Mouse (Mus musculus) embryonic facial prominence, embryonic 14.5 days (tissue): ENCODE data around the gene Kcnab1. TPM values are rescaled to one million over a fixed set of nuclear protein-coding genes. Genes with fewer than 3 reads are reported as not detected.

ENCODE experiments used
- ATAC-seq: fragments of 200-750 bp; cut with Nextera tagmentation; 2 replicates; pipeline ENCODE4 v1.8.0; 2017; ENCODE audit warnings: low read depth, moderate number of reproducible peaks, moderate TSS enrichment
- DNase-seq: peaks from one replicate; pipeline ENCODE4 v3.0.0-alpha.2; 2015; ENCODE audit warnings: low spot score
- H3K27ac ChIP-seq: fragments of 300-500 bp; sonication (generic); replicated peaks from 2 replicates; pipeline ENCODE4 v1.5.1; 2014; ENCODE audit warnings: low read depth, mild to moderate bottlenecking, low read length, moderate library complexity
- H3K27me3 ChIP-seq: fragments of 300-500 bp; sonication (generic); replicated peaks from 2 replicates; pipeline ENCODE4 v1.6.1; 2014; ENCODE audit warnings: low read length; ENCODE audit not compliant: control insufficient read depth, insufficient read depth
- H3K36me3 ChIP-seq: fragments of 300-500 bp; sonication (generic); 2 replicates; pipeline ENCODE4 v1.6.1; 2014; ENCODE audit warnings: low read length, mixed read lengths; ENCODE audit not compliant: control insufficient read depth, insufficient read depth
- H3K4me1 ChIP-seq: fragments of 300-500 bp; sonication (generic); 2 replicates; pipeline ENCODE4 v1.6.1; 2014; ENCODE audit warnings: antibody characterized with exemption, low read length; ENCODE audit not compliant: control insufficient read depth, insufficient read depth
- H3K4me2 ChIP-seq: fragments of 300-500 bp; sonication (generic); 2 replicates; pipeline ENCODE4 v1.6.1; 2014; ENCODE audit warnings: low read depth, mild to moderate bottlenecking, low read length, moderate library complexity, mixed read lengths
- H3K4me3 ChIP-seq: fragments of 300-500 bp; sonication (generic); 2 replicates; pipeline ENCODE4 v1.5.1; 2014; ENCODE audit warnings: low read depth, mild to moderate bottlenecking, low read length
- H3K9ac ChIP-seq: fragments of 300-500 bp; sonication (generic); 2 replicates; pipeline ENCODE4 v1.6.1; 2014; ENCODE audit warnings: low read depth, mild to moderate bottlenecking, low read length, moderate library complexity, mixed read lengths
- H3K9me3 ChIP-seq: fragments of 300-500 bp; sonication (generic); 2 replicates; pipeline ENCODE4 v1.6.1; 2016; ENCODE audit warnings: low read length; ENCODE audit not compliant: control insufficient read depth
- WGBS: fragments of 180-500 bp; shearing (Covaris S2); extraction: QIAGEN DNeasy Blood & Tissue Kit; methylation state at CpG from one replicate; pipeline ENCODE4 v1.1.7; 2014; 5-methylcytosine and 5-hydroxymethylcytosine counted together
- polyA plus RNA-seq: library from polyadenylated mRNA; unstranded; fragments of >200 nt; fragmentation: Nextera tagmentation; extraction: Ambion mirVana; gene quantifications from 2 replicates; pipeline ENCODE4 v1.2.1, GENCODE M21; 2014

The Kcnab1 gene
- polyA plus RNA-seq, 1 experiment from 2014 or later, result 6.6 TPM

DNA sequence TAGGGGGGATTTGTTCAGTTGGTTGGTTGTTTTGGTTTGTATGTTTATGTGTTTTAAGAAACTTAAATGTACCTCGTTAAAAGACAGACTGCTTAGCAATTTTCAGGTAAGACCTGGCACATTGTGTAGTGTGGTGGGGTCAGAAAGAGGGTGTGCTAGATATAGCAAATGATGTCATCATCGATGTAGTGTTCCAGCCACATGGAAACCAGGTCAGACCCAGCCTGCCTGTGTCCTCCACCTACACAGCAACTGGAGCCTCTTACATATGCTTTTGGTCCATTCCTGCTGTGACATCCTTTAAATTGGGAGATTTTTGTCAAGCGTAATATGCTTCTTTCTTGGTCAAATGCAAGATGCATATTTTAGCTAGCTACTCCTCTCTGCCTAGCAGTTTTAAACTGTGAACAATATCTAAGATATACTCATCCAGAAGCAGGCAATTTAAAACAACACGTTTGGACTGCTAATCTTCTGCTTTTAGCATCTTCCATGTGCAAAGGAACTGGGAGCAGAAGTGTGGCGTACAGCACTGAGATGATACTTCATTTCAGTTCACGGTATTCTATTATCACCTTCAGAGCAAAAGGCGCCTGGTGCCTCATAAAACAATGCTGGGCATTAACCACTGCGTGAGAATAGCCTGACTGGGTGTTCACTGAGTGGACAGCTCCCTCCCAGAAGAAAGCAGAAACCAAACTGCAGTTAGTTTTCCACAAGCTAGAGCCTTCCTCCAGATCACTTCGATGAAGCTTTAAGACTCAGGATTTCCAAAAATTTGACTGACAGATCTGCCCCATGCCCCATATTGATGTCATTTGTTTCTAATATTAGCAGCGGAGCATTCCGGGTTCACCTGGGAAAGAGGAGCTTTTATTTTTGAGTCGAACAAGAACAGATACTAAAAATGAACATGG is 153.6 kb downstream of the Kcnab1 start:
- whole genome bisulfite sequencing, result 74% methylated on average over 12 of the region's 12 CpGs
- H3K4me1 ChIP-seq, result no peaks in the 10 kb centered on the region
- no peaks in the 10 kb centered on the region for H3K27me3 ChIP-seq

DNA sequence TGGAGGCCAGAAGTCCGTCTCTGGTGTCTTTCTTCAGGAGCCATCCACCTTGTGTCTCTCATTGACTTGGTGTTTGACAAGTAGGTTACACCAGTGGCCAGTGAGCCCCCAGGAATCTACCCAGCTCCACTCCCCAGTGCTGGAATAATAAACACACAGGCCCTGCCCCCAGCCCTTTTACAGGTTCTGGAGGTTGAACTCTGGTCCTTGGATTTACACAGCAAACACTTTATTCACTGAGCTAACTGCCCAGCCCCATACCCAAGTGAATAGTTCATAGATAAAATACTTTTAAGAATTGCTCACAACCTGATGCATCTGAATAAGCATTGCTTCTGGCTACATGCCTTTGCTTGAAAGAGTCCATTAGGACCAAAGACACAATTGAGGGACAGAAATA is 164.1 kb downstream of the Kcnab1 start:
- Histone ChIP-seq H3K36me3 (no peaks in the 10 kb centered on the region), H3K9ac (no peak overlapping the region), H3K4me1 (no peaks in the 10 kb centered on the region), H3K9me3 (no peaks in the 10 kb centered on the region), H3K4me2 (no peak overlapping the region), H3K4me3 (no peak overlapping the region), H3K27ac (no peak overlapping the region), H3K27me3 (no peaks in the 10 kb centered on the region)
- ATAC-seq (no peak), DNase-seq (no peak)
- WGBS, result 44% methylated on average over 1 of the region's 1 CpGs

More for the DNA sequence above, 153.6 kb downstream of the Kcnab1 start:
- no peaks in the 10 kb centered on the region for H3K9me3 ChIP-seq
- no peak overlapping the region for H3K4me3 ChIP-seq
- no peaks in the 10 kb centered on the region for H3K36me3 ChIP-seq
- no peak overlapping the region for H3K27ac ChIP-seq
- ATAC-seq (no peak), DNase-seq (no peak)
- H3K9ac ChIP-seq, result no peak overlapping the region
- H3K4me2 ChIP-seq, result no peak overlapping the region

DNA sequence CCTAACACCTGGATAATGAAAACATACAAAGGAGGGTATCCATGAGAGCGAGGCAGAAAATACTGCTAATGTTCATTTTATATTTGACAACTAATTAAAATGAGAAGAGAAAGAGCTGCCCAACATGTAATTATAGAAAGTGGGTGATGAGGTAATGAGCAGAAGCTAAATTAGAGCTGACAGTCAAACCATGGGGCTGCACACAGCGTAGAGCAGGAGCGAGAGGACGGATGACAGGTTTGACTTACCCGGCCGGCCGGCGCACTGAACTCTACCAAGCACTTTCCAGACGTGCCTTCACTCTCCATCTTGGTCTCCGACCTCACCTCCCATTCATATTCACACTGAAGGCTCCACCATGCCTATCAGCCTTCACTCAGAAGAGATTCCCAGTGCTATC is 168.6 kb downstream of the Kcnab1 start:
- H3K36me3 ChIP-seq, result no peaks in the 10 kb centered on the region
- no peak overlapping the region for H3K9ac ChIP-seq
- no peaks in the 10 kb centered on the region for H3K27me3 ChIP-seq
- DNase-seq (no peak), ATAC-seq (no peak)
- H3K4me1 ChIP-seq, result no peaks in the 10 kb centered on the region
- no peak overlapping the region for H3K27ac ChIP-seq
- H3K4me3 ChIP-seq, result no peak overlapping the region
- WGBS, result 88% methylated on average over 10 of the region's 10 CpGs
- no peak overlapping the region for H3K4me2 ChIP-seq
- 0 out of 2 replicates have a peak, but pooled peaks cover 2% of the 10 kb centered on the region for H3K9me3 ChIP-seq

DNA sequence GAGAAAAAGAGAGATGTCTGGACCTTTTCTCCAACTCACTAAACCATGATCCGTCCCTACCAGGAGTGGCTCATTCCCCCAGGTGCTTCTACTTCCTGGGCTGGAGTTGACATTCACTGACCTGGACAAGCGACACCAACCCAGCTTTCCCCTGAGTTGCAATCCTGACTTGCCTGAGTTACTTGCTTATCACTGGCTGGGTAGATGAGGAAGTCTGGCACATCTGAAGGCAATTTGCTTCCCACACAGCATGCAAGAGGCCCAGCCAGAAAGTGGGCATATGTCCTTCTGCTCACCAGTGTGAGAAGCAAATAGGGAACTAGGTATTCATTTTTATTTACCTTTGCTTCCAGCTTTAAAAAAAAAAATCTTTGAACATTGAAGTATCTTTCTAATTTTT is 174.2 kb downstream of the Kcnab1 start:
- Histone ChIP-seq H3K4me1 (no peaks in the 10 kb centered on the region), H3K36me3 (no peaks in the 10 kb centered on the region), H3K9ac (no peak overlapping the region), H3K27me3 (no peaks in the 10 kb centered on the region), H3K4me3 (no peak overlapping the region), H3K27ac (no peak overlapping the region), H3K4me2 (no peak overlapping the region), H3K9me3 (0 out of 2 replicates have a peak, but pooled peaks cover 7% of the 10 kb centered on the region)
- ATAC-seq (no peak), DNase-seq (no peak)
- WGBS, result 63% methylated on average over 2 of the region's 2 CpGs

- H3K9ac ChIP-seq, result no peak overlapping the region
- ATAC-seq (no peak), DNase-seq (no peak)
- no peak overlapping the region for H3K4me3 ChIP-seq
- 0 out of 2 replicates have a peak, but pooled peaks cover 3% of the 10 kb centered on the region for H3K9me3 ChIP-seq
- 75% methylated on average over 2 of the region's 2 CpGs for WGBS
- no peak overlapping the region for H3K27ac ChIP-seq
- H3K27me3 ChIP-seq, result no peaks in the 10 kb centered on the region
- H3K4me2 ChIP-seq, result no peak overlapping the region
- no peaks in the 10 kb centered on the region for H3K36me3 ChIP-seq
- H3K4me1 ChIP-seq, result no peaks in the 10 kb centered on the region
Observed at GRCm38 (mm10) chr3:65288994-65289393, 179.8 kb downstream of the Kcnab1 start.

GRCm38 (mm10) chr3:65296996-65297395 is 187.8 kb downstream of the Kcnab1 start:
- no peaks in the 10 kb centered on the region for H3K4me1 ChIP-seq
- H3K4me3 ChIP-seq, result no peak overlapping the region
- no peak overlapping the region for H3K27ac ChIP-seq
- H3K9me3 ChIP-seq, result no peaks in the 10 kb centered on the region
- no peaks in the 10 kb centered on the region for H3K27me3 ChIP-seq
- ATAC-seq, result no peak
- H3K36me3 ChIP-seq, result no peaks in the 10 kb centered on the region
- H3K9ac ChIP-seq, result no peak overlapping the region
- WGBS, result 52% methylated on average over 4 of the region's 4 CpGs
- no peak overlapping the region for H3K4me2 ChIP-seq
- no peak for DNase-seq

- no peak overlapping the region for H3K9ac ChIP-seq
- H3K9me3 ChIP-seq, result no peaks in the 10 kb centered on the region
- H3K4me2 ChIP-seq, result no peak overlapping the region
- no peak overlapping the region for H3K27ac ChIP-seq
- no peaks in the 10 kb centered on the region for H3K27me3 ChIP-seq
- H3K4me3 ChIP-seq, result no peak overlapping the region
- ATAC-seq (no peak), DNase-seq (no peak)
- 83% methylated on average over 4 of the region's 4 CpGs for WGBS
- H3K4me1 ChIP-seq, result no peaks in the 10 kb centered on the region
- no peaks in the 10 kb centered on the region for H3K36me3 ChIP-seq
Observed at GRCm38 (mm10) chr3:65299205-65299604, 190.0 kb downstream of the Kcnab1 start.

DNA sequence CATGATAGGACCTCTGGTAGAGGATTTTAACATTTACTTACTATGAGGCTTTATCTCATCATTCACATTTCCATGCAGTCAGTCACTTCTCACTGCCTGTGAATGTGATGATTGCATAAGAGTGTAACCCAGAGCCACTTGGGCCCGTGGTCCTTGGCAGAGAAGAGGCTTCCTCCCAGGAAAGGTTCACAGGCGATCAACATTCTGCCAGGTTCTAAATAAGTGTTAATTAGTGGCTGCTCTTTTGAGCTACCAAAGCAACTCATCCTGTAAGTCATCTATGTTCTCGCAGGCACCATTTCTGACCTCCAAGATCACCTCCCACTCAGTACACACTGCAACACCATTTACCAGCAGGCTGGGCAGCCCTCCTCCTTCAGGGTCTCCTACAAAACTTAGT is 192.3 kb downstream of the Kcnab1 start:
- DNase-seq (no peak), ATAC-seq (no peak)
- Histone ChIP-seq H3K36me3 (no peaks in the 10 kb centered on the region), H3K27ac (no peak overlapping the region), H3K27me3 (no peaks in the 10 kb centered on the region), H3K4me3 (no peak overlapping the region), H3K4me2 (no peak overlapping the region), H3K9me3 (no peaks in the 10 kb centered on the region), H3K9ac (no peak overlapping the region), H3K4me1 (no peaks in the 10 kb centered on the region)
- 65% methylated on average over 3 of the region's 3 CpGs for WGBS

DNA sequence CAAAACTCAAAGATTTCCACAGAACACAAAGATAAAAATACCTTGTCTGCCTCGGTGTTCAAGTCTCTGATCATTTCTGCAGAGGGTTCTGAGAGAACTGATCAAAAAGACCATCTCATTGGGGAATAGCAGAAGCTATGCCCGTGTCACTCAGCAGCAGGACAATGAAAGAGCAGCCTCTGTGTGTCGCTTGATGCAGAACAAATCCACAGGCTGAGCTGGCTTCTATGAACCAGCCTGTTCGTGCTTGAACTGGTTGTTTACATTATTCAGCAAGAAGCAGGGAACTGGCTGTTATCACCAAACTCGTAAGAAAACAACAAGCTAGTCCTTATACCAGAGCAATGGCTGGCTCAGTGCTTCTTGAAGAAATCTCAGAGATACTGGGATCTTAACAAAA is 193.4 kb downstream of the Kcnab1 start:
- H3K36me3 ChIP-seq, result no peaks in the 10 kb centered on the region
- WGBS, result 14% methylated on average over 5 of the region's 5 CpGs
- no peak overlapping the region for H3K9ac ChIP-seq
- no peaks in the 10 kb centered on the region for H3K4me1 ChIP-seq
- H3K27me3 ChIP-seq, result no peaks in the 10 kb centered on the region
- H3K4me2 ChIP-seq, result no peak overlapping the region
- no peak overlapping the region for H3K27ac ChIP-seq
- no peak for DNase-seq
- H3K4me3 ChIP-seq, result no peak overlapping the region
- H3K9me3 ChIP-seq, result no peaks in the 10 kb centered on the region
- no peak for ATAC-seq
